Mouse (Mus musculus): ENCODE measurements at regions not wholly inside any gene's neighbourhood (a gene's known extent, or its start where the extent isn't known, plus 50 kb on each side); places are given as distances from the start of the nearest gene placed in this dataset.
A peak's percentile ranks its signal among the peaks of the same experiment; 100 is the strongest.

DNA sequence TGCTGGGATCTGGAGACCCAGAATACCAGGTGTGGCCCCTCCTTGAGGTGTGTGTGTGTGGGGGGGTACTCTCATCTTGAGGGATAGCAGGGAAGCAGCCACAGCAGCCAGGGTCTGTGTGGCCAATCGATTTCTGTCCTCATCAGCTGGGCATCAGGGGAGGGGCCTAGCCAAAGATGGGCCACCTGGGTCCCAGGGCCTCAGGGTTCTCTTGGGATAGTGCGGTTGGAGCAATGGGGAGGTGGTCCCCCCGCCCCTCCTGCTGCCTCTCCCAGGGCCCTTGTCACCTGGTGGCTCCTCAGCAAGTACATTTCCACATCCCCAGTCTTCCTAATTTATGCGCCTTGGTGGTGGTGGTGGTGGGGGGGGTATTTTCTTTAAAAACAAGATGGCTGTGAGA lies 55.4 kb downstream of the Uncx start:
- DNase-seq: no peak

DNA sequence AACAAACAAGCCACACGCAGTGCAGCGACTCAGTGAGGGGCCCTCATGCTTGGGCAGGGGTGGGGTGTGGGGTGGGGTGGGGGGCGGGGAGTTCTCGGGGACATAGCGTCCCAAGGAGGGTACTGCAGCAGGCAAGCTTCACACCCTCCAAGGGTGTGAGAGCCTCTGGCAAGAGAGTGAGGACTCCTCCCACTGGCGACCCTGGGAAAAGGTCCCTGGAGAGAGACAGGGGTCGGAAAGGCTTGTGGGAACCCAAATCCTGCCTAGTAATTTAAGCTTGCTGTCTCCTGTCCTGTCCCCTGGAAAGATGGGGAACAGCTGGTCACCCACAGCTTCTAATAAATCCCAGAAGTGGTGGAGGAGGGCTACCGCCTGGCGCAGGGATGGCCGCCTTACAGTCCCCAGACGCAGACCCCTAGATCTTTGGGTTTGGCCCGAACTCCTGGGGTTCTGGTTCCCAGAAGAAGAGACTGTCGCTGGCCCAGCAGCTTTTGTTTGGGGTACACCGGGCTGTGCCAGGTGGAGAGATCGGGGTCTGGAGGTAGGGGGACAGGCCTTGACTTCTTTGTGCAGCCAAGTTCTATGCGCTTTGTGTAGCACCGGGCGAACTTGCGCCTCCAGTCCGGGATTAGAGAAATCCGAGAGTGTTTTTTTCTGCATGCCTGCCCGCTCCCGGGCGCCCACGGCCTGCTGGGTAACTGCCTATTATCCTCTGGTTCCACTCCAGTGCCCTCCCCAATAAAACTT lies 56.1 kb downstream of the Uncx start:
- no peak for DNase-seq

DNA sequence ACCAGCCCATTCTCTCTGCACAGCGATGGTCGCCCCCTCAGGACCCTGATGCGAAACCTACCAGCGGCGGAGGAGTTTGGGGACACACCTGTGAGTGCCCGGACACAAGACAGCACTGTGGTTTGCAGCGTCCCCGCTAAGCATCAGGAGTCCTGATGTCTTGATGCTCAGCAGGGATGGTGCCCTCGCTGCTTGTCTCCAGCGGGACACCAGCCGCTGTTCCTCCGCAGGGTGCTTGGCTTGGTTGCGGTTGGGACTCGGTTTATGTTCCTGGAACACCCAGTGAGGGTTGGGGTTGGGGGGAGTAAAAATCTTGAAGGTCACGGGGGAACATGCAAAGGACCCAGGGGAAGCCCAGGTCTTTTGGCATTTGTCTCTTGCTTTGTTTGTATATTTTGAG lies 56.9 kb downstream of the Uncx start:
- DNase-seq: no peak

DNA sequence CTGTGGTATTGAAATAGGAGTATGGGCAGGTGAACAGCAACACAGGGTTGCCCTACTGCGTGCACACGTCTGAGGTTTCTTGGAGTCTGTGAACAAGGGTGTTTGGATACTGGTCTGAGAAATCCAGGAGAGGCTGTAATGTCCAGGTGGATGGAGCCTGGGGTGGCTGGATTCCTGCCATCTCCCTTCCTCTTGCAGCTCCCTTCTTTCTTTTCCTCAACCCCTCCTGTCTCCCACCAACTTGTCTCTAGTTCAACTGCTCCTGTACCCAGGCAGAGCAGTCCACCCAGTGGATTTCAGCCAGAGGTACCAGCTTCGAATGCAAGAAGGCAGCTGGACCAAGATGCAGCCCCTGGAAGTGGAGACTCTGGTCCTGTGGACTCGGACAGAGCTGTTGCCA lies 59.6 kb downstream of the Uncx start:
- peak in 1 of 2 experiments; percentile 43 for DNase-seq

DNA sequence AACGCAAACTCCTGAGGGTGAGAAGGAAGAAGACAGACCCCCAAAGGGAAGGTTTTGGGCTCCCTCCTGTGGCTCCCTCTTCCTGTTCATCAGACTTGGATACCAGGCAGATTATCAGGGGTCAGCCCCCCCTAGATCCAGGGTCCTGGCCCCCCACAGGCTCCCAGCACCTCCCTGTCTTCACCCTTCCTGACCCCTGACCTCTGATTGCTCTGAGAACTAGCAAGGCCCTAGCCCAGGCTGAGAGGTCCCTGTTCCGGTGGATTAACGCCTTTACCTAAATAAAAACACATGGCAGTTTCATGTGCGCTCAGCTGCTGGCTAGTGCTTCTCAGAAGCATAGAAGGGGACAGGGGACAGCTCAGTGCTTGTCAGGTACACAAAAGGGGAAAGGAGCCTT lies 60.2 kb downstream of the Uncx start:
- DNase-seq: no peak

DNA sequence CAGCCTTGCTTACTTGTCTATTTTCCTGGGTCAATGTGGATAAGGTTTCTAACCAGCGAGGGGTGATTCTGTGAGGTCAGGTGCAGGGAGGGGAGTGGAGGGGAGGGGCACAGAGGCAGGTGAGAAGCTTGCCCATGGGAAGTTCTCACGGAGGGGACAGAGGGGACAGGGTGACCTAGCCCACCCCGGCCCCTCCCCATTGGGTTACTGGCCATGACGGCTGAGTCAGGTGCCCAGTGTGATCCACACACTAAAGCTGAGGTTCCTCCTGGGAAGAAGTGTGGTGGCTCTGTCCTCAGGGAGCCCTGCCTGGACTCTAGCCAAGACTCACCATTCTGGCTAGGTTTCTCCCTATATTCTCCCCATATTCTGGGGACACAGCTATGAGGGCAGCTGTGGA lies 61.0 kb downstream of the Uncx start:
- DNase-seq: no peak

DNA sequence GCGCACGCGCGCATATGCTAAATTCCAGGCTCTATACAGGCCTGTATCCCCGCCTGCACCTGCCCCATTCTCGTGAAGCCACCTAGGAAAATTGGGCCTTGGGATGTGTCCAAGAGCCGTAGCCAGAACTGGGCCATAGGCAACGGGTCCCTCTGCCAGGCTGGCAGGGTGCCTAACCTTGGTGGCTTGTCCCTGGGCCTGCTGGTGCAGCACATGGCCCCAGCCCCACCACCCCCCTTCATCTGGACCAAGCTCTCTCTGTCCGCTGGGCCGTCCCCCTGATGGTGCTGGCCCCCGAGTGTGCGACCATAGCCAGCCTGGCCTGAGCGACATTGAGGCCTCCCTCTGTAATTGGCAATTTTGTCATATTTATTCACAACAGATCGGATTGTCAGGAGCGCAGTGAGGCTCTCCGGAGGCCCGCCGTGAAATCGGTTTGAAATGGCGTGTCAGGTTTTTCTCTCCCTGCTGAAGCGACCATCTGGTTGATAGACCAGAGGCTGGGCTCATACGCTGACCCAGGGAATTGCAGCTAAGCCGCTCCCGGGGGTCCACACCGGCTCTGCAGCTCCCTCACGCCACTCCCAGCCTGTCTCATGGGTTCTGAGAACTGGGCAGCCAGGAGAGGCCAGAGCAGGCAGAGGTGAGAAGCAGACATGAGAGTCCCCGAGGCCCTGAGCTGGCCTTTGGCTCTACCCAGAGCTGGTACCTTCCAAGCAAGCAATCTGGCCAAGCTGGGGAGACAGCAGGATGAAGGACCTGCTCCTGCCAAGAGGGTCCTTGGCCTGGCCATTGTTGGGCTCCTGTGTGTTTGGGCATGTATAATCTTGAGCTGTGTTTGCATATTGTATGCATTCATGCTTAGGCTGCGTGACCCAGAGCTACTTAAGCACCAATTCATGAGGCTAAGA lies 67.6 kb downstream of the Uncx start:
- DNase-seq: peak; percentile 95 to 97

DNA sequence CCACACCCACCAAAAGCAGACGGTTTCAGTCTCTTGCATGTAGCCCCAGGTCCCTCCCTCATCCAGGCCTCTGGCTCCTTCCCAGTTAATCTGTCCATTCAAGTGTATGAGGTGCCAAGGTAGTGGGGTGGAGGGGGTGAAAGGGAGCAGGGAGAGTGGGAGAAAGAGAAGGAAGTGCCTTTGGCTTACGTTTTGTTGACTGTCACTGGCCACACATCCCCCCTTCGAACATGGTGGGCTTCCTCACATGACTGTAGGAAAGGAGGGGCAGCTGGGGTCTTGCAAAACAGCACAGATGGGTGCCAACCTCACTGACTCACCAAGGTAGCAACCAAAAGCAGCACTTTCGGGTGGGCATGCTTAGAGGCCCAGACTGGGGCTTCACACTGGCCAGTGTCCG lies 68.9 kb downstream of the Uncx start:
- no peak for DNase-seq

DNA sequence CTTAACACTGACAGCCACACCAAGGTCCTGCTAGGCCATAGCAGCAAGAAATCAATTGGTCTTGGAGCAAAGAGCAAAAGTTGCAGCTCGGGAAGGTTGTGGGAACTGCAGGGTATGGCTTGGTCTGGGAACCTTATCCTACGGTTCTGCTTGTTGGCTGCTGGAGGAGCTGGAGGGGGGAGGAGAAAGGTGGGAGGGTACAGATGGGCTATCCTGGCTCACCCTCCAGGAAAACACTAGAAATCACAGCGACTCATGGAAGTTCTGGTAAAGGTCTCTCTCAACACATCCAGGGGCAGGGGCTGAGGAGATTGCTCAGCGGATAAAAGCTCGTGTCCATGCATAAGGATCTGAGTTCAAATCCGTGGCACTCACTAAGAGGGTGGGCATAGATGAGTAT lies 69.4 kb downstream of the Uncx start:
- DNase-seq: no peak

DNA sequence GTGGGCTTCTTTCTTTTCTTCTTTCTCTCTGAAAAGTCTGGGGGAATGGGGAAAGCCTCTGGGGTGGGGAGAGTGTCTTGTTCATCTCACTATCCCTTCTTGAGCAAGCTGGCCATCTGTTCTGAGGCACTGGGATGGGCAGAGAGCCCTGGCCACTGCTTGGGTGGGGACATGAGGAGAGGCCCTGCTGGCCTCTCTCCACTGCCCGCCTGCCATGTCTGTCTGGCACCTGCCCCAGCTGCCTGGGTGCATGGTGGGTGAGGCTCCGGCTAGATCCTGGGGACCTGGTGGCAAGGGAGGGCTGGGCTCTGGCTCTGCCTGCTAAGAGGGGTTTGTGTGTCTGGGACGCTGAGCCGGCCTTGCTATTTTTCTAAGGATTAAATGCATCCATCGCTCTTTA lies 70.3 kb downstream of the Uncx start:
- DNase-seq: peak; percentile 71 to 77

DNA sequence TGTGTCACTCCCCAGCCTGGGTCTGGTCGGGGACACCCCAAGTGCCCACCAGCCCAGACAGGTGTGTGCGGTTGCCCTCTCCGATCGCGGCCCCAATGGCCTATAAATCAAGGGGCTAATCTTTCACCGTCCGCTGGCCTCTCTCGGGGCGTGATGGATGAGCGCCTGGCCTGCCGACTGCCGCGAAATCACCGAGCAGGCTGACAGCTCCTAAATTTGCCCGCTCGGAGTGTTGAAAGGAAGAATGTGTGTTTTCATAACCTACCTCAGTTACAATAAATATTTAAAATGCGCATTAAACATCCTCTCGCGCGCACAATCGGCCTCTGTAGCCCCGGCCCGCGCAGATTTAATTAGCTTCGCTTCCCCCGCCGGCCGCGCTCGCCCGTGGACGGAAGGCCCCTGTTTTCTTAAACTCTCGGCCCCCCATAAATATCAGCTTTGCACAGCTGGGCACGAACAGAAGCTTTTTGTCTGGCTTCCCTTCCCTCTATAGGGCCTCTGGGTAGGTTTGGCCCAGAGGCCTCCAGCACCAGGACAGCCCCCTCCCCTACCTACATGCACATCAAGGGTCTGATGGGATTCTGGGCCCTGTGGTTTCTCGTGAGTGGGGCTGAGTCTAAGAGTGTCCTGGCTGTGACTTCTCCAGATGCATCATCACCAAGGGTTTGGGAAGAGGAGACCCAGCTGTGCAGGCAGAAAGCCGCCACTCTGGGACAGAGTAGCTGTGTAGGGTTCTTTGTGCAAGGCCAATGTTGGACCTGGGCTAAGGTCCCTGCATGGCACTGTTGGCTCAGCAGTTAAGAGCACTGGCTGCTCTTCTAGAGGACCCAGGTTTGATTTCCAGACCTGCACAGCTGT lies 76.2 kb downstream of the Uncx start:
- no peak for DNase-seq

DNA sequence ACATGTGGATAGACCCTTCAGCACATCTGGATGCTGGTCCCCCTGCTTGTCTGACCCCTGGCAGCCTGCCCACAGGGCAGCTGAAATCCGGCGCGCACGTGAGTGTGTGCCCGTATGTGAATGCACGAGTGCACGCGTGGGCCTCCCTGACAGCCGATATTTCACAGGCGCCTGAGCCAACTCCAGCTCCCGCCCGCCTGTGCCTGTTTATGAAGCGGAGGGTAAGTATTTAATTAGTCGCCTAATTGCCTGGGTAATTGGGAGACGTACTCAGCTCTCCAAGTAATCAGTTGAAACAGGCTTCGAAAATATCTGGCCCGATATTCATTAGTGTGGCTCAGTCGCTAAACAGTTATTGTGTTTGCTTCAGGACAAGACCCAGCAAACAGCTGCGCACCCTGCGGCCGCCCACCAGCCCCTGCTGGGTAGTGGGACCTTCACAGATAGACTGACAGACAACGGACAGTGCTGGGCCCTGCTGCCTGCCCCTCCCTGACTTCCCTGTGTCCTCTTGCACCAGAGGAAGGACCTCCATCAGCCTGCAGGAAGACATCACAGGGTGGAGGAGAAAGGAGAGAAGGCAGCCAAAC lies 82.7 kb downstream of the Uncx start:
- no peak for DNase-seq

DNA sequence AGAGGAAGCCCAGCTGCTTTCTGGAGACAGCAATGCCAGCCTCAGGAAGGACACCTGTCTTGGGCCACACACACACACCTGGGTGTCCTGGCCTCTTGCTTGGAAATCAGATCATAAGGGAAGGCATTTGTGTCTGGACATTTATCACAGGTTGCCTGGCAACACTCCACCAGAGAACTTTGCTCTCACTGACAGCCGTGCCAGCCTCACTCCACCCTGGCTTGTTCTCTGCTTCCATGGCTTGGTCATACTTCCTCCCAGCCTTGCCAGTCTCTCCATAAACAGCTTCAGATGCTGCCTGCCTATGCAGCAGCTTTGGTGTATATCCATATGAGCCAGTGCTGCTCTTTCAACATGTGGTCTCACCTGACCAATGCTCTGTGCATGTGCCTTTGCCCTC lies 84.3 kb downstream of the Uncx start:
- no peak for DNase-seq

DNA sequence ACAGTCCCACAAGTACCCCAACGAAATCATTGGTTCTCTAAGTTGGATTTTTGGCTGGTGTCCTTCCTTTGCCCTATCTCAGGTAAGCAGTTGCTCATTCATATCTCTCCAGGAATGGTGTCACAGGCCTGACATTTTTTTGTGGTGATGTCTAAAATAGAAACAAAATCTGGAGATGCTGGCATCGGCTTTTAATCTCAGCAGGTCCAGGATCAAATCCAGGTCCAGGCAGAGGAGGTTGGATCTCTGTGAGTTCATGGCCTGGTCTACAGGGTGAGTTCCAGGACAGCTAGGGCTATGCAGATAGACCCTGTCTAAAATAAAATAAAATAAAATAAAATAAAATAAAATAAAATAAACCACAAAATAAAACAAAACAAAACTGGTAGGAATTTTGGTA lies 93.7 kb downstream of the Uncx start:
- peak; percentile 65 to 75 for DNase-seq

DNA sequence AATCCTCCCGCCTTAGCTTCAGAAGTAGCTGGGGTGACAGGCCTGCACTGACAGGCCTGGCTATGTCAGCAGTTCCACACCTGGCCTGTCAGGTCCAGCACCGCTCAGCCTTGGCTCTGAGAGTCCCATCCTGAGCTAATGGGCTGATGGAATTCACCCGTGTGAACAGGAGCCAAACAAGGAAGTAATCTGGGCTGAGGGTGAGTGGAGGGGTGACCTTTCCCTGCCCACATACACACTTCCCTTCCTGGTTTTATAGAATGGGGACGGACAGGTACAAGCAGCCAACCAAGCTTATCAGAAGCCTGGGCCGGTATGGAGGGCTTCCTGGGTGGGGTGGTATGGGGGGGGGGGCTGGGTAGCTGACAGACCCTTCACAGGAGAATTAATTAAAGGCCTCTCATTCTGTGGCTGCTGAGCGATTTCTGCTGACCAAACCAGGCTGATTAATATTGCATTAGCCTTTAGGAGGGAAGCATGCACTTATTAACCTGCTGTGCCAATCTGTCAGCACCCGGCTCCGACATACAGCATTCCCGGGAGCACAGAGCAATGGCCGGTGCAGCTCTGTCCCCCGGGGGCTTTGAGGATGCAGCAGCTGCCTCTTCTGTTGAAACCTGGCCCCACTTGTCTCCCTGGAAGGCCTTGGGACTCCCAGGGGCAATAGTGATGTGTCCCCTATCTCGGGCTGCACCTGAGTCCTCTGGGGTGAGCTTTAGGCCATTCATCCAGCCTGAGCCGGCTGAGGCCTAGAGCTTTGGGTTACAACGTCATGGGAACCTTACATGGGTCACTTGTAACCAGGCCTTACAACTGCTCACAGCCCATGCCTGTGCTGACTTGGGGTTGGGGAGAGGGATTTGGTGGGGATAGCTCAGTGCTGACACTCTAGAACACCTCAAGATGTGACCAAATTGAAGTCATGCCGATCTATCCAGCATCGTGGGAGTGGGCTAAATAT lies 95.2 kb downstream of the Micall2 start:
- no peak for DNase-seq

DNA sequence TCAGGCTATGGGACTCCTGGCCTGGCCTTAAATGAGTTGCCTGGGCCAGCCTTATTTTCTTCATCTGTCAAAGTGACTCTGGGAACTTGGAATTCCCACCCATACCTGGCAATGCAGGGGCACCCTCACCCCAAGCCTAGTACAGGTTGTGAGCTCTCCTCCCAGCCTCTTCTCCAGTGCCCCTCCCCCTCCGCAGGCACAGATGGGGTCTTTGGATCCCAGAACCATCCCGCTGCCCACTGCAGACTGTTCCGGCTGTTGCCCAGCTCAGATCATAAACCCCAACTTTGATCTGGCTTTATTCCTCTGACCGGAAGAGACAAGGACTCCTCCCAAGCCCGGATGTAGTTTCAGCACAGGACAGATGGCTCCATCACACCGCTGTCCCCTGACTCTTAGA lies 91.3 kb downstream of the Micall2 start:
- no peak for DNase-seq

DNA sequence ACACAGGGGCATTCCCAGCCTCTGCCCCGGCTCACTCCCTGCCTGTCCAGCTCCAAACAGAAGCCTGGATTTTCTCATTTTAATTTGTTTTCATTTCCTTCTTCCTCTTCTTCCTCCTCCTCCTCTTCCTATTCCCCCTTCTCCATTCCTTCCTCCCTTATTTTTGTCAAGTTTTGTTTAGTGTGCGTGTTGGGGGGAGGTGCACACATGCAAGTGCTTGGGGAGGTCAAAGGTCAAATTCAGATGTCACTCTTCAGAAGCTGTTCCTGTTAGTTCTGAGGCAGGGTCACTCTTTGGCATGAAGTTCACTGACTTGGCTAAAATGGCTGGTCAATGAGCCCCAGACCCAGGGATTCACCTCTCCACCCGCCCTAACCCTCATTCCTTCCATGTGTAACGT lies 85.1 kb downstream of the Micall2 start:
- no peak for DNase-seq

All from cerebellum, postnatal 36 days (tissue).